Mouse (Mus musculus): Measurements from ENCODE around the gene Ino80d.

- TF ChIP-seq GATA1 (IDR thresholded peaks at IDR 0.05; ENCODE audit: low read length) (no peak), TAL1 (IDR thresholded peaks at IDR 0.05; ENCODE audit: low read length) (no peak)
Observed at GRCm38 (mm10) chr1:62947807-62948206, 166.7 kb downstream of the Ino80d start.

Data from erythroblast, embryonic 14.5 days (primary cell).